Mouse (Mus musculus) forebrain, postnatal 0 days (tissue): ENCODE measurements around the gene Gpr158. TPM values are rescaled to one million over a fixed set of nuclear protein-coding genes. Genes with fewer than 3 reads are reported as not detected.

Experiments used
- ATAC-seq: fragments of 200-750 bp; cut with Nextera tagmentation; 2 replicates; pipeline ENCODE4 v1.8.0; 2017; ENCODE audit warnings: mild to moderate bottlenecking, moderate library complexity
- DNase-seq: peaks from one replicate; pipeline ENCODE4 v3.0.0-alpha.2; 2015
- H3K27ac ChIP-seq: fragments of 300-500 bp; sonication (generic); 2 replicates; pipeline ENCODE4 v1.5.1; 2014; ENCODE audit warnings: low read depth, mild to moderate bottlenecking, antibody characterized with exemption, low read length, moderate library complexity, mixed read lengths
- H3K27me3 ChIP-seq: fragments of 300-500 bp; sonication (generic); 2 replicates; pipeline ENCODE4 v1.6.1; 2014; ENCODE audit warnings: mild to moderate bottlenecking, low read length, mixed read lengths; ENCODE audit not compliant: insufficient read depth
- H3K36me3 ChIP-seq: fragments of 300-500 bp; sonication (generic); 2 replicates; pipeline ENCODE4 v1.6.1; 2014; ENCODE audit warnings: mild to moderate bottlenecking, moderate library complexity; ENCODE audit not compliant: insufficient read depth
- H3K4me1 ChIP-seq: fragments of 300-500 bp; sonication (generic); 2 replicates; pipeline ENCODE4 v1.6.1; 2014; ENCODE audit warnings: antibody characterized with exemption; ENCODE audit not compliant: insufficient read depth
- H3K4me2 ChIP-seq: fragments of 300-500 bp; sonication (generic); 2 replicates; pipeline ENCODE4 v1.6.1; 2014; ENCODE audit warnings: low read depth, mild to moderate bottlenecking, moderate library complexity
- H3K4me3 ChIP-seq: fragments of 300-500 bp; sonication (generic); 2 replicates; pipeline ENCODE4 v1.5.1; 2014; ENCODE audit warnings: low read depth, low read length, mixed read lengths
- H3K9ac ChIP-seq: fragments of 300-500 bp; sonication (generic); 2 replicates; pipeline ENCODE4 v1.6.1; 2014; ENCODE audit warnings: mild to moderate bottlenecking
- H3K9me3 ChIP-seq: fragments of 300-500 bp; sonication (generic); 2 replicates; pipeline ENCODE4 v1.6.1; 2016; ENCODE audit warnings: low read length
- CTCF ChIP-seq: sonication (generic); IDR thresholded peaks from 2 replicates; pipeline ENCODE4 v1.5.1; 2016; ENCODE audit warnings: antibody characterized with exemption, control low read depth, low read depth
- WGBS: fragments of 180-500 bp; shearing (Covaris S2); extraction: QIAGEN DNeasy Blood & Tissue Kit; methylation state at CpG from one replicate; pipeline ENCODE4 v1.1.7; 2014; 5-methylcytosine and 5-hydroxymethylcytosine counted together
- polyA plus RNA-seq: library from polyadenylated mRNA; unstranded; fragments of >200 nt; fragmentation: Nextera tagmentation; extraction: Ambion mirVana; gene quantifications from 2 replicates; pipeline ENCODE4 v1.2.1, GENCODE M21; 2015
- total RNA-seq: library from RNA; depleted of rRNA; stranded (reverse); fragments of >200 nt; gene quantifications from 2 replicates; pipeline ENCODE4 v1.2.3, GENCODE M21; 2014; rRNA removed

Gpr158 gene
- total RNA-seq (9.1 and 11.7 TPM in 2 replicates), polyA plus RNA-seq (1.3 and 2.3 TPM in 2 replicates)

DNA sequence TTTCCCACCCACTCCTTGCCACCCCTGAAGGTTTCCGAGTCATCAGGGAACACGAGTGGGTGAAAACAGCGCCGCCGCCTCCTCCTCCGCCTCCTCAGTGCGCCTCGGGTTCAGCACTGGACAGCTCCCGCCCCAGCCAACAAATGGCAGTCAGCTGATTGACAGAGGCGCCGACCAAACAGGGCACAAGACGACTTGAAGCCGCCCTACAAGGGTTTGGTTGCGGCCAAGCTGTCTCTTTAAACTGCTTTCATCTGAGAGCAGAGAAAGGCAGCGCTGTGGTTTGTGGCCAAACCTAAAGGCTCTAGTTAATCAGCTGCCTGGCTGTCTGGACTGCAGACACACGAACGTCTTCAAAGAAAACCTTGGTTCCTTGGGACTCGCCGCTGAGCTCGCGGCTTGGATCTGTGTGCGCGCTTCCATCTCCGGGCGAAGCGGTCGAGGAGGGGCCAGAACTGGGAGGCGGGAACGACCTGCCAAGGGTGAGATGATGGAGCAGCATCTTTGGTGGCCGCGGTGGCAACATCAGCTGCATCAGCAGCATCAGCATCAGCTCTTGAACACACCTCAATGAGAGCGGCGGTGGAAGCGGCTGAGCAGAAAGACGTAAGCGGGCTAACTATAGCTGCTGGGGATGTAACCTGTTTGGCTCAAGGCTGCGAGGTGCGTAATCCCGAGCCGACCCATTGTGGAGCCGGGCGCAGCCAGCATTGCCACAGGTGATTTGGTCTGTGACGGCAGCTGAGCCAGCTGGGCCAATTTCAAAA lies at the start of gene Gpr158:
Gpr158 (plus strand) TSS at position 198 of the 767 bp plus-strand sequence.
- H3K4me2 ChIP-seq, result peak within 1 kb of the TSS; percentile 79
- peak within 1 kb of the TSS; percentile 74 for H3K27ac ChIP-seq
- peaks cover 5% of the 10 kb centered on the region; the same call in 1 of the 2 replicates for H3K27me3 ChIP-seq
- H3K4me1 ChIP-seq, result 0 out of 2 replicates have a peak, but pooled peaks cover 4% of the 10 kb centered on the region
- ATAC-seq, result peak; percentile 97
- H3K9me3 ChIP-seq, result no peaks in the 10 kb centered on the region
- under 1% methylated on average over 43 of the region's 43 CpGs for WGBS
- peak within 1 kb of the TSS; percentile 69 for H3K4me3 ChIP-seq
- H3K9ac ChIP-seq, result peak within 1 kb of the TSS; percentile 69
- no peak for TF ChIP-seq CTCF
- H3K36me3 ChIP-seq, result no peaks in the 10 kb centered on the region
- peak; percentile 91 for DNase-seq

DNA sequence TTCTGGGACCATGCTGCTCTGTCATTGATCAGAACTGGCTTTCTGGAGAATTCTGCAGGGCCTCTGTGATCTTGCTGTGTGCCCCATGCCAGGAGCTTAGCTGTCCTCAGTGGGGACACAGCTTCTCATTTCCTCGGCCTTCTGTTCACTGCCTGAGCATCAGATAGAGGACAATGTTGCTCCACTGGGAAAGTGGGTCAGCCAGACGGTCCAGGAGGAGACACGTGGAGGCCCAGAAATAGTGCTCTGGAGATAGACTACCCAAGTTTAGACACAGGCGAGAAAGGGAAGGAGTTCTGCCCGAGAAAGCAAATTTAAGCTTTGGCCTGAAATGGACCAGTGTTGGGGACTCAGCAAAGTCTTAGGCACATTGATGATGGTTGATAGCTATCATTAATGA lies 23.5 kb upstream of the Gpr158 start:
- ATAC-seq (peak; percentile 58), DNase-seq (no peak)
- H3K9ac ChIP-seq, result no peak overlapping the region
- no peak overlapping the region for H3K4me2 ChIP-seq
- H3K4me3 ChIP-seq, result no peak overlapping the region
- H3K9me3 ChIP-seq, result no peaks in the 10 kb centered on the region
- H3K4me1 ChIP-seq, result no peaks in the 10 kb centered on the region
- H3K27ac ChIP-seq, result no peak overlapping the region
- WGBS, result 69% methylated on average over 5 of the region's 5 CpGs
- TF ChIP-seq CTCF, result no peak
- no peaks in the 10 kb centered on the region for H3K36me3 ChIP-seq
- no peaks in the 10 kb centered on the region for H3K27me3 ChIP-seq

DNA sequence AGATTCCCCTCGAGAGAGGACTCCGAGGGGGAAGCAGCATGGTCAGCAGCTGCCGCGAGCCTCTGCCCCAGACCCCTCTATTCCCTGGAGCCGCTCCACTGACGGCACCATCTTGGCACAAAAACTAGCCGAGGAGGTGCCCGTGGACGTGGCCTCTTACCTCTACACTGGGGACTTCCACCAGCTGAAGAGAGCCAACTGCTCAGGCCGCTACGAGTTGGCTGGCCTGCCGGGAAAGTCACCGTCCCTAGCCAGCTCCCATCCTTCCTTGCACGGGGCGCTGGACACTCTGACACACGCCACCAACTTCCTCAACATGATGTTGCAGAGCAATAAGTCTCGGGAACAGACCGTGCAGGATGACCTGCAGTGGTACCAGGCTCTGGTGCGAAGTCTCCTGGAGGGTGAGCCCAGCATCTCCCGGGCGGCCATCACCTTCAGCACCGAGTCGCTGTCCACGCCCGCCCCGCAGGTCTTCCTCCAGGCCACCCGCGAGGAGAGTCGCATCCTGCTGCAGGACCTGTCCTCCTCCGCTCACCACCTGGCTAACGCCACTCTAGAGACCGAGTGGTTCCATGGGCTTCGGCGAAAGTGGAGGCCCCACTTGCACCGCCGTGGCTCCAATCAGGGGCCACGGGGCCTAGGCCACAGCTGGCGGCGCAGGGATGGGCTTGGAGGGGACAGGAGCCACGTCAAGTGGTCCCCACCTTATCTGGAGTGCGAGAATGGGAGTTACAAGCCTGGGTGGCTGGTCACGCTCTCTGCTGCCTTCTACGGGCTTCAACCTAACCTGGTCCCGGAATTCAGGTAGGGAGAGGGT lies 1.2 kb downstream of the Gpr158 start:
- Histone ChIP-seq H3K4me1 (0 out of 2 replicates have a peak, but pooled peaks cover 4% of the 10 kb centered on the region), H3K36me3 (no peaks in the 10 kb centered on the region), H3K9ac (peak overlapping the region; percentile 69), H3K9me3 (no peaks in the 10 kb centered on the region), H3K27ac (no peak overlapping the region), H3K27me3 (peaks cover 5% of the 10 kb centered on the region; the same call in 1 of the 2 replicates), H3K4me2 (peak overlapping the region; percentile 79), H3K4me3 (peak overlapping the region; percentile 69)
- DNase-seq (no peak), ATAC-seq (0 out of 2 replicates have a peak, but pooled peaks have one; percentile 1)
- no peak for TF ChIP-seq CTCF
- 12% methylated on average over 44 of the region's 44 CpGs for WGBS

DNA sequence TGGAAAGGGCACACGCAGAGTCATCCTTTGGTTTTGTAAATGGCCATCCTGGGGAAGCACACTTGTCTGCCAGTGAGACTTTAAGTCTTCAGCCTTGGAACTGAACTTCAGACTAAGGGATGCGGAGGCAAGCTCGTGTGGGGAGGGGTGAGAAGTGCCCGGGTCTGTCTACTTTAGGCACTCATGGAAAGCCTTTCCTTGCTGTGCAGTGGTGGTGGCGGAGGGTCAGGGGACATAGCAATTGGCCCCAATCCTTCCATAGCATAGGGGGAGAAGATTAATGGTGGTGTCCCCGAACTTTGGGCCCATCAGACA lies 1.8 kb downstream of the Gpr158 start:
- Histone ChIP-seq H3K27me3 (peaks cover 5% of the 10 kb centered on the region; the same call in 1 of the 2 replicates), H3K4me1 (0 out of 2 replicates have a peak, but pooled peaks cover 4% of the 10 kb centered on the region), H3K36me3 (no peaks in the 10 kb centered on the region), H3K9me3 (no peaks in the 10 kb centered on the region), H3K4me2 (peak overlapping the region; percentile 79), H3K27ac (no peak overlapping the region), H3K9ac (0 out of 2 replicates have a peak overlapping the region, but pooled peaks have one; percentile 69), H3K4me3 (peak overlapping the region; percentile 69)
- peak; percentile 1 for DNase-seq
- WGBS, result 47% methylated on average over 6 of the region's 6 CpGs
- TF ChIP-seq CTCF, result no peak
- no peak for ATAC-seq

DNA sequence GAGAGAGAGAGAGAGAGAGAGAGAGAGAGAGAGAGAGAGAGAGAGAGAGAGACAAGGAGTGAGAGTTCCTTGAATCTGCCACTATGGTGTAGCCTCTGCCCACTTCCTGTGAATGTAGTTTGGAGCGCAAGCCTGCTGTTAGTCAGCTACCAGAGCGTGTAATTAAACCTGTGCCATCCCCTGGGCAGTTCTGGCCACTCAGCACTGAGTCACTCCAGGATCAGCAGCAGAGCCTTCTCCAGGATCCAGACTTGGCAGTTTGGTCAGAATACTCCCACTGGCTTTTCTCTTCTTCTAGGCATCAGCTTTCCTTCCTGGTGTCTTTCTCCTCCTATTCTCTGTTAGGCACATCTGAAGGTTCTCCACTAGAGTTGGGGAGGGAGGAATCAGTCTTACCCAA lies 2.2 kb downstream of the Gpr158 start:
- Histone ChIP-seq H3K27me3 (peaks cover 5% of the 10 kb centered on the region; the same call in 1 of the 2 replicates), H3K27ac (no peak overlapping the region), H3K4me3 (peak overlapping the region; percentile 16; the same call in 1 of the 2 replicates), H3K9me3 (no peaks in the 10 kb centered on the region), H3K9ac (no peak overlapping the region), H3K36me3 (no peaks in the 10 kb centered on the region), H3K4me1 (0 out of 2 replicates have a peak, but pooled peaks cover 4% of the 10 kb centered on the region), H3K4me2 (peak overlapping the region; percentile 79)
- DNase-seq (peak; percentile 4), ATAC-seq (no peak)
- WGBS, result 65% methylated on average over 2 of the region's 2 CpGs
- no peak for TF ChIP-seq CTCF

DNA sequence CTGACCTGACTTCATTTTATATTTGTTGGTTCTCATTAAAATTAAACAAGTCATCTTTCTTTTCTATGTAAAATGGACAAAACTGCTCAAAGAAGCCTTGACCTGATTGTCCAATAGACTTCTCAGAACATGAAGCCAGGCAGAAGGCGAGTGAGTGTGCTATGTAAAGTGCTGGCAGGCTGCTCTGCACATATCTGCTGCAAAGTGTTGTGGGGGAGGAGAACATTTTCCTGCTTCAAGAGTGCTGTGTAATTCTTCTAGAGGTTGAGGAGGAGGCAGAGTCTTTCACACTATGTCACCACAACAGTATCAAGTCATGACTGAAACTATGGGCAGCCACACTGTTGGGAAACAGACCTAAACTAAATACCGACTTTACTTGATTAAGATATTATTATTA lies 12.2 kb downstream of the Gpr158 start:
- TF ChIP-seq CTCF, result no peak
- Histone ChIP-seq H3K4me2 (no peak overlapping the region), H3K9me3 (no peaks in the 10 kb centered on the region), H3K36me3 (no peaks in the 10 kb centered on the region), H3K4me1 (no peaks in the 10 kb centered on the region), H3K27ac (no peak overlapping the region), H3K4me3 (no peak overlapping the region), H3K9ac (no peak overlapping the region), H3K27me3 (no peaks in the 10 kb centered on the region)
- ATAC-seq (no peak), DNase-seq (no peak)
- 72% methylated on average over 2 of the region's 2 CpGs for WGBS

DNA sequence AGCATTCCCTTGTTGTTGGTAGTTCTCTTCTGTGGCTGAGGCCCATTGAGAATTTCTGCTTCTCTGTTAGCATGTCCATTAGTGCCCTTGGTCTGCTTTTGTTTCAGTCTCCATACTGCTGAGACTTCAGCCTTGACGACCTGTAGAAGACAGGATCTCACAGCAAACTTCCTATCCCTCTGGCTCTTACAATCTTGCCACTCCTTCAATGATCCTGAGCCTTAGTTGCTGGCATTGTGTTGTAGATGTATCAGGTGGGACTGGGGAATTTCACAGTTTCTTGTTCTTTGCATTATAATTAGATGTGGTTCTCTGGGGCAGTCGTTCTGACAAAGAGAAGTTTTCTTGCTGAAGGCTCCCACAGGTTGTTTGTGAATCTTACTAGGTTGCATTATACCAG lies 25.4 kb downstream of the Gpr158 start:
- DNase-seq (no peak), ATAC-seq (no peak)
- Histone ChIP-seq H3K9me3 (no peaks in the 10 kb centered on the region), H3K4me1 (no peaks in the 10 kb centered on the region), H3K27ac (no peak overlapping the region), H3K4me2 (no peak overlapping the region), H3K9ac (no peak overlapping the region), H3K36me3 (no peaks in the 10 kb centered on the region), H3K4me3 (no peak overlapping the region), H3K27me3 (no peaks in the 10 kb centered on the region)
- TF ChIP-seq CTCF, result no peak
- 11% methylated on average over 2 of the region's 2 CpGs for whole genome bisulfite sequencing
